Mouse (Mus musculus) G1E (cell line): ENCODE measurements around the gene Sptan1. TPM values are rescaled to one million over a fixed set of nuclear protein-coding genes. Genes with fewer than 3 reads are reported as not detected.

ENCODE experiments used
- ATAC-seq: 2 replicates; pipeline ENCODE4 v1.8.0; 2016; ENCODE audit warnings: mild to moderate bottlenecking; ENCODE audit not compliant: insufficient number of reproducible peaks, poor library complexity, low FRiP score, severe bottlenecking; ENCODE audit errors: extremely low read depth
- DNase-seq: peaks from one replicate; pipeline ENCODE4 v3.0.0; 2012; ENCODE audit warnings: low spot score
- H3K27me3 ChIP-seq: 2 replicates; pipeline ENCODE4 v1.6.1; 2012; ENCODE audit warnings: mild to moderate bottlenecking, low read length, inconsistent platforms; ENCODE audit not compliant: insufficient read depth
- H3K36me3 ChIP-seq: replicated peaks from 2 replicates; pipeline ENCODE3; 2012; ENCODE audit warnings: mild to moderate bottlenecking, inconsistent platforms
- H3K4me1 ChIP-seq: 2 replicates; pipeline ENCODE4 v1.6.1; 2012; ENCODE audit warnings: low read depth, low read length, inconsistent platforms, mixed read lengths; ENCODE audit not compliant: insufficient read depth
- H3K4me3 ChIP-seq: 2 replicates; pipeline ENCODE4 v1.5.1; 2012; ENCODE audit warnings: low read depth, mild to moderate bottlenecking, inconsistent platforms, low read length, moderate library complexity, mixed read lengths
- H3K9me3 ChIP-seq: replicated peaks from 2 replicates; pipeline ENCODE4 v1.6.1; 2012; ENCODE audit warnings: inconsistent platforms
- CTCF ChIP-seq: IDR thresholded peaks from 2 replicates; pipeline ENCODE4 v1.5.1; 2012; ENCODE audit warnings: low read depth, low read length, inconsistent platforms, mixed read lengths
- GATA1 ChIP-seq: IDR thresholded peaks from 2 replicates; pipeline ENCODE4 v1.6.1; 2012; ENCODE audit warnings: borderline replicate concordance, low read length, inconsistent platforms, mixed read lengths
- GATA2 ChIP-seq: IDR thresholded peaks from 2 replicates; pipeline ENCODE4 v1.6.1; 2012; ENCODE audit warnings: low read depth, low read length, inconsistent platforms, borderline replicate concordance
- POLR2AphosphoS5 ChIP-seq: IDR thresholded peaks from 2 replicates; pipeline ENCODE4 v1.6.1; 2012; ENCODE audit warnings: low read depth, low read length, inconsistent platforms; ENCODE audit not compliant: insufficient replicate concordance
- TAL1 ChIP-seq: conservative IDR thresholded peaks from 2 replicates; pipeline ENCODE4 v1.6.1; 2012; ENCODE audit warnings: low read depth, low read length, inconsistent platforms, mixed read lengths
- polyA plus RNA-seq: library from polyadenylated mRNA; stranded (reverse); fragments of >175 nt; gene quantifications from 2 replicates; pipeline ENCODE4 v1.2.3, GENCODE M21; 2012
- total RNA-seq, 2 experiments: library from RNA; stranded (forward) in 1 of 2; stranded (reverse) in 1 of 2; fragments of 200-1000 nt in 1 of 2; fragments of >200 nt in 1 of 2; fragmentation: Nextera tagmentation in 1 of 2; gene quantifications; 2 replicates each; pipeline ENCODE4 v1.2.3; 2014 to 2017

The Sptan1 gene
- total RNA-seq (2014; fragmentation: Nextera tagmentation) (25.6 and 25.7 TPM in 2 replicates), total RNA-seq (2017) (49.4 and 53.2 TPM in 2 replicates), polyA plus RNA-seq (8.8 and 9.3 TPM in 2 replicates)

GRCm38 (mm10) chr2:29965250-29965843 is at the start of gene Sptan1:
Gene Sptan1, plus strand, starts transcription at chr2:29965560.
- Histone ChIP-seq H3K4me1 (peaks cover 14% of the 10 kb centered on the region), H3K36me3 (peaks cover 10% of the 10 kb centered on the region), H3K9me3 (no peaks in the 10 kb centered on the region), H3K27me3 (peaks cover 58% of the 10 kb centered on the region), H3K4me3 (peak within 1 kb of the TSS; percentile 74)
- DNase-seq (peak; percentile 88), ATAC-seq (peak; percentile 57)
- TF ChIP-seq GATA1, result no peak
- TF ChIP-seq CTCF, result no peak
- TF ChIP-seq POLR2AphosphoS5, result no peak
- TF ChIP-seq GATA2, result no peak
- TF ChIP-seq TAL1, result no peak

- no peak overlapping the region for H3K4me3 ChIP-seq
- peaks cover 88% of the 10 kb centered on the region for H3K36me3 ChIP-seq
- H3K27me3 ChIP-seq, result no peaks in the 10 kb centered on the region
- H3K9me3 ChIP-seq, result no peaks in the 10 kb centered on the region
- ATAC-seq (no peak), DNase-seq (no peak)
- TF ChIP-seq CTCF, result no peak
- TF ChIP-seq TAL1, result no peak
- TF ChIP-seq POLR2AphosphoS5, result no peak
- no peak for TF ChIP-seq GATA2
- TF ChIP-seq GATA1, result no peak
- 0 out of 2 replicates have a peak, but pooled peaks cover 3% of the 10 kb centered on the region for H3K4me1 ChIP-seq
Measured at GRCm38 (mm10) chr2:29917621-29918020, 47.7 kb upstream of the Sptan1 start.

GRCm38 (mm10) chr2:29922011-29922410 is 43.3 kb upstream of the Sptan1 start:
- Histone ChIP-seq H3K36me3 (peaks cover 92% of the 10 kb centered on the region), H3K9me3 (no peaks in the 10 kb centered on the region), H3K4me3 (no peak overlapping the region), H3K27me3 (no peaks in the 10 kb centered on the region), H3K4me1 (0 out of 2 replicates have a peak, but pooled peaks cover 3% of the 10 kb centered on the region)
- no peak for TF ChIP-seq GATA2
- TF ChIP-seq CTCF, result no peak
- TF ChIP-seq TAL1, result no peak
- no peak for TF ChIP-seq GATA1
- no peak for TF ChIP-seq POLR2AphosphoS5
- no peak for DNase-seq
- no peak for ATAC-seq

DNA sequence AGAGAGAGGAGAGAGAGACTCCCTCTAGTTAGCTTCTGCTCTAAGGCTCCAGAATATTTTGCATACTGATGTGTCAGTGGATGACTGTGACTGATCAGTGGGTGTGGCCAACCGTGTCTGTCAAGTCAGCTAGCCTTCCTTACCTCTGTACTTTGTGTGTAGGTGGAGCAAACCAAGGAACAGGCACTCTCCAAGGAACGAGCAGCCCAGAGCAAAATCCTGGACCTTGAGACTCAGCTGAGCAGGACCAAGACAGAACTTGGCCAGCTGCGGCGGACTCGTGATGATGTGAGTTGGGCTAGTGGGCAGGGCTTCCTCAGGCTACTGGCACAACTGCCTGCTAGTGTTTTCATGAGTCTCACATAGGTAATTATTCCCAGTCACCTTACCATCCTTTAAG is 38.8 kb upstream of the Sptan1 start:
- no peak overlapping the region for H3K4me3 ChIP-seq
- ATAC-seq, result no peak
- TF ChIP-seq POLR2AphosphoS5 (no peak), CTCF (no peak), GATA1 (no peak), GATA2 (no peak), TAL1 (no peak)
- H3K36me3 ChIP-seq, result peaks cover 92% of the 10 kb centered on the region
- H3K9me3 ChIP-seq, result no peaks in the 10 kb centered on the region
- DNase-seq, result no peak
- H3K4me1 ChIP-seq, result no peaks in the 10 kb centered on the region
- no peaks in the 10 kb centered on the region for H3K27me3 ChIP-seq

GRCm38 (mm10) chr2:29930506-29930905 is 34.9 kb upstream of the Sptan1 start:
- Histone ChIP-seq H3K27me3 (no peaks in the 10 kb centered on the region), H3K9me3 (no peaks in the 10 kb centered on the region), H3K4me1 (peaks cover 4% of the 10 kb centered on the region; the same call in 1 of the 2 replicates), H3K36me3 (peaks cover 56% of the 10 kb centered on the region), H3K4me3 (no peak overlapping the region)
- DNase-seq (no peak), ATAC-seq (no peak)
- TF ChIP-seq GATA1 (no peak), POLR2AphosphoS5 (no peak), CTCF (no peak), GATA2 (no peak), TAL1 (no peak)

- Histone ChIP-seq H3K9me3 (no peaks in the 10 kb centered on the region), H3K4me1 (peaks cover 8% of the 10 kb centered on the region), H3K4me3 (no peak overlapping the region), H3K27me3 (no peaks in the 10 kb centered on the region), H3K36me3 (peaks cover 52% of the 10 kb centered on the region)
- ATAC-seq (no peak), DNase-seq (no peak)
- TF ChIP-seq GATA2 (no peak), POLR2AphosphoS5 (no peak), CTCF (no peak), TAL1 (no peak), GATA1 (no peak)
Measured at GRCm38 (mm10) chr2:29931194-29931593, 34.2 kb upstream of the Sptan1 start.

DNA sequence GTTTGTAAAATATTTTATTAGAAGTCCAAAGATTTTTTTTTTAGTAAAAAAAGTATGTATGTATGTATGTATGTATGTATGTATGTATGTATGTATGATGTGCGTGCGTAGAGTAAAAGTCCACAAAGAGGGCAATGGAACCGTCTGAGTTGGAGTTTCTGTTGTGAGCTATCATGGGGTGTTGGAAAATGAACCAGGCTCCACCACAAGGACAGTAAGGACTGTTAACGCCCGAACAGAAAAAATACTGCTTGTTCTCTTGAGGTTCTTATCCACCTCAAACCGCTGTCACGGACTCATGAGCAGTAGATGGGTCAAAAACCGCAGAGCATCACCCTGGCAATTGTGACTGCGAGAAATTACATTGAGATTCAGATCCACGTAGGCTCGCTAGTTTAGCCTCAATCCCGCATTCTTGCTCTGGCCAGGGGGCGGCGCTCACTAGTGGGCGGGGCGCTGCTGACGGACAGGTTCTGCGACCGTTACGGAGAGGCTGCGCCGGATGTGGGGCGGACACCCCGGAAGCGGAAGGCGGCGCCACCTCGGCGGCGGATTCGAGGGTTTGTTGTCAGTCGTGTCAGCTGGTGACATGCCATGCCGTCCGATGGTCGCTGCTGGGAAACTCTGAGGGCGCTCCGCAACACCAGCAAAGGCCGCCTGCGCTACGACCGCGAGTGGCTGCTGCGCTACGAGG is 30.3 kb upstream of the Sptan1 start, which contains the start of gene Gle1:
Gene Gle1, plus strand, starts transcription at position 521 of the 694 bp plus-strand sequence.
- TF ChIP-seq GATA1 (no peak), POLR2AphosphoS5 (no peak), GATA2 (no peak), TAL1 (no peak), CTCF (no peak)
- Histone ChIP-seq H3K27me3 (no peaks in the 10 kb centered on the region), H3K4me1 (peaks cover 15% of the 10 kb centered on the region), H3K4me3 (peak within 1 kb of the TSS; percentile 98), H3K36me3 (peaks cover 55% of the 10 kb centered on the region), H3K9me3 (no peaks in the 10 kb centered on the region)
- DNase-seq (peak; percentile 88), ATAC-seq (peak; percentile 75)
